Mouse (Mus musculus): ENCODE results near the gene Gpr62.
"Not testable (repeated sequence)": the region's sequence is repeated elsewhere in the genome, so short reads cannot be mapped to it uniquely, and the experiment has no call there.

Gpr62 gene

DNA sequence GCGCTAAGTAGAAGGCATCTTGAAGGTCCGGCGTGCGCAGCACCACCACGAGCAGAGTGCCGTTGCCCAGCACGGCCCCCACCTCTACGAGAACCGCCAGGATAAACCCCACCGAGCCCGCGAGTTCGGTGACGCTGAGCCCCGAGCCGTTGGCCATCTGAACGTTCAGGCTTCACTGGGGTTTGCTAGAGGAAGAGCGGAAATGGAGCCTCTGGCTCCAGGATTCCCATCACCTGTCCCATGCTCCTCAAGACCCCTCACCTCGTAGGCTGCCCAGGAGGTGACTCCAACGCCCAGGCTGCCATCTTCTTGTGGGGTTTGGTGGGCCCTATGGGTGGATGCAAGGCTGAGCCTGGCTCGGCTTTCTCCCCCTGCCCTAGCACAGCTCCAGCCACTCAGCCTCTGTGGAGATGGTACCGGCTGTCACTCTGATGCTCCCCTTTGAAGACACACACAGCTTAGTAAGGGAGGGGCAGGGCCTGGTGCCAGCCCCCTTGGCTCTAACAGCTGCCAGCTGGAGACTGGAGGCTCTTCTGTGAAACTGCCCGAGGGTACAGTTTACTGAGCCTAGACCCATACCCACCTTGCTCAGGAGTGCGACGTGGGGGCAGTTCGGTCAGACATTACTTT, at the start of gene Gpr62:
TSS of gene Gpr62 (minus strand) at position 368 of the 630 bp plus-strand sequence.
- DNase-seq (ENCODE audit: low spot score) = no peak

DNA sequence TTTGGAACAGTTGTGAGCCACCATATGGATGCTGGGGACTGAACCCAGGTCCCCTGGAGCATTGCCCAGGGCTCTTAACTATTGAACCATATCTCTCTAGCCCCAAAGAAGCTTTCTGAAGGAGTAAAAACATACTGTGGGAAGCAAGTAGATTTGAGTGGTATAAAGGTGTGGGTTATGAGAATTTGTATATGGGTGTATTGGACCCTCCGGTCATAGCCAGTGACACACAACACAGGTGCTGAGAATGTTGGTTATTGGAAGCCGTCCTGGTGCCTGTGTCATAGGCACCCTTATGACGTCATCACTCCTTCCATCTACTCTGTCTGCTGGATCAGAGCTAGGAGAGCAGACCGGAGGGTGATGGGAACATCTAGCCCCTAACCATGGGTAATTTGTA, 48.5 kb upstream of the Gpr62 start, which contains the start of gene Iqcf5:
TSS of gene Iqcf5 (plus strand) at position 301 of the 400 bp plus-strand sequence.
- DNase-seq (ENCODE audit: low spot score) = no peak

DNA sequence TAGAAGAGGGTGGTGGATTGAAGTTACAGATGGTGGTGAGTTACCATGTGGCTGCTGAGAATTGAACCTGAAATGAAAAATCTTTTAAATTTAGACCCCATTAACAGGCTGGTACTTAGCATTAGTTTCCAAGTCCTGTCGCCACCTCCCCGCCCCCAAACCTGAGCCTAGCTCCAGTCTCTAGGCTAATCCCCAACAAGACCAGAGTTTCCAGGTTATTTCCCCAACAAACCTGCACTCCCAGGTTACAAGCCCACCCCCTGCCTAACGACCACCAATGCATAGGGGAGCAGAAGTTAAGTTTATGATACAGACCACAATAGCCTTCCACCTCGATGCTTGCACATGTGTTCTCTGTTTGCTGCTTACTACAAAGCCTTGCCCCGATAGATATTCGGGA, 47.8 kb upstream of the Gpr62 start:
- DNase-seq (ENCODE audit: low spot score) = no peak

DNA sequence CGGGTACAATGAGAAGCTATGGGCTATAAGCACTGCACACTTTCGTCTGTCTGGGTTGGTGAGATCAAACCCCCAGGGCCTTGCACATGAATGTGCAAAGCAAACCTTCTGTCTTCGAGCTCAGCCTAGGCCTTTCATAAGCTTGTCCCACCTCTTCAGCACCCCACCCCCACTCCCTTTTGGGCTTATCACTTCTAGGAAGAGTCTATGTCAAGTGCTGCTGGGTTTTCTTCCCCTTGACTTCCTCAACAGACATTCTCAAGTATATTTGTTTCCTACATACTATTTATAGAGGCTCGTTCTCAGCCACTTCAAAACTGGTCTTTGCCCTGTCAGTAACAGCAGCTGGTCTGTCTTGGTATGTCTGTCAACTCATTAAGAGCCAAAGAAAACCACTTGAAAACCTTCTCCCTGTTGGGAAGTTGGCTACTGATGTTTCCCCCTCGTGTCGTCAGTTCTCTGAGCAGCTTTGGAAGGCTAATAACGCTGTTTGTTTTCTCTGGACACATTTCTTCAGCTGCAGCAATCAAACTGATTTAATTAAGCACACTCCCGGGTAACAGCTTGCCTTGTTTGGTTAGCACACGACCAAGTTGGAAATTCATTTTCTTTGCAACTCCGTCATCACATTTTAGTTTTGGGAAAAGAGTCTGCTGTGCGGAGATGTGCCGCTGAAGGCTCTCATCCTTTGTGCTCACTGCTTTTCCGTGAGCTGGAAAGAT, 47.2 kb upstream of the Gpr62 start:
- DNase-seq (ENCODE audit: low spot score) = no peak

DNA sequence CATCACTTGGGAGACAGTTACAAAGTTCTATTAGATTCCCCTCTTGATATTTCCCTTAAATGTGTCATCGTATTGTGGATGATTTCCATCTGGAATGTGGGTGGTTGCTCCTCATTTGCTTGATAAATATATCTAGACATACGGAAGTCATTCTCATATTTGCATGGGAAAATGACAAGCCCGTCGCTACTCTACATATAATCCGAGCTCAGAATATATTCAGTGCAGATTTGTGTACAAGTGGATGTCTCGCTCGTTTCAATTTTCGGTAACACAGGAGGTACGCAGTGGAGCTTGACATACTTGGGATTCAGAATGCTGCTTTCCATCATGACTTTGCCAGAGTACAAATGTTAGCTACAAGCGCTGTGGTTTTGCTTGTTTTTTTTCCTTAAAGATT, 43.6 kb upstream of the Gpr62 start:
- DNase-seq (ENCODE audit: low spot score) = no peak

DNA sequence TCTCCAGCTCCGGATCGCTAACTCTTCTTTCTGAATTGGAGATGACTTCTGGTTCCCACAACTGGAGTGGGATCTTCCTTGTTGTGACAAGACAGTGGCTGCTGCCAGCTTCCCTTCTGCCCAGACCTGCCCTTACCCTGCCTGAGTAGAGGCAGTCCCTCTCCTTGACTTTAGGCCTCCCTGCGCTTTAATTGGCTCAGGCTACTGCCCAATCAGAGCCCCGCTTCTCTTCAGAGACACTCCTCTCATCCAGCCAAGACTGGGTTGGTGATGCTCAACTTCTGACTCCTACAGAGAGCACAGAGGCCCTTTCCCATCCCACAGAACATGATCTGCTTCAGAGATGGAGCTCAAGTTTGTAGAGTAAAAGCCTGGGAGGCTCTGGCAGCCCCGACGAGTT, 38.5 kb upstream of the Gpr62 start:
- no peak for DNase-seq (ENCODE audit: low spot score)

DNA sequence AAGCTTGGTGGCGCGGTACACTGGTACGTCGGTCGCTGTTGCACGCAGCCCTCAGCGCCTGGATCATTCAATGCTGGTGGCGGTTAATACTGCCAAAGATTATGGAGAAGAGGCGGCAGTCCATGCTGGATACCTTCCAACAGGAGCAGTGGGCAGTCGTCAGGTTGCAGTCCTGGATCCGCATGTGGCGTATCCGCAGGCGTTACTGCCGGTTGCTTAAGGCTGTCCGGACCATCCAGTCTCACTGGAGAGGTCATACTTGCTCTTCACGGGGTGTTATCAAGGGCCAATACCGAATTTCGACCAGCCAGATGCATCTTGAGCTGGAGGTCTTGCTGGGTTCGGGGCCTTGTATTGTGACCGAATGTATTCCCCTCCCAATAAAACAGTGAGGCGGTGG, 36.1 kb upstream of the Gpr62 start:
- DNase-seq (ENCODE audit: low spot score) = no peak

DNA sequence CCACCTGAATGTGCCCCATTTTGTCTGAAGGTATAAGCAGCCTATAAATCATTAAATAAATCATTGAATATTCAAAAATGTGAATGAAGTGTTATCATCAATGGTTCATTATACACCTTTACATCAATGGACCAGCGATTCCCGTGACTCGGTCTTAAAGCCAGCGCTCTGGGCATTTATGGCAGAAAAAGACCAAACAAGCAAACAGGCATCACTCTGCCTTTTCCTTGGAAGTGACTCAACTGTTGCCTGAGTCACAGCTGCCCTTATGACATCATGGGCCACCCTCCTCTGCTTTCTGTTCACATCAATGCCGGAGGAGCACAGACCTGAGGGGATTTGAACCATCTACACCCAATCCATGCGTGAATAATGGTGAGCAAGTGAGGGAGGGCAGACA, 33.9 kb upstream of the Gpr62 start, which contains the start of gene Iqcf1:
TSS of gene Iqcf1 (plus strand) at position 301 of the 400 bp plus-strand sequence.
- DNase-seq (ENCODE audit: low spot score) = no peak

DNA sequence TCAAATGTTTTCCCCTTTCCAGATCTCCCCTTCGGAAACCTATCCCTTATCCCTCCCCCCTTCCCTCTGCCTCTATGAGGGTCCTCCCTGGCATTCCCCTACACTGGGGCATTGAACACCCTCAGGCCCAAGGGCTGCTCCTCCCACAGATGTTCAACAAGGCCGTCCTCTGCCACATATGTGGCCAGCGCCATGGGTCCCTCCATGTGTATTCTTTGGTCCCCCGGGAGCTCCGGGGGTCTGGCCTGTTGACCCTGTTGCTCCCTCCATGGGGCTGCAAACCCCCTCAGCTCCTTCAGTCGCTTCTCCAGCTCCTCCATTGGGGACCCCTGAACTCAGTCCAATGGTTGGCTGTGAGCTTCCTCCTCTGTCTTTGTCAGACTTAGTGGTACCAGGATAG, 21.9 kb upstream of the Gpr62 start:
- not testable (repeated sequence) for DNase-seq (ENCODE audit: low spot score)

DNA sequence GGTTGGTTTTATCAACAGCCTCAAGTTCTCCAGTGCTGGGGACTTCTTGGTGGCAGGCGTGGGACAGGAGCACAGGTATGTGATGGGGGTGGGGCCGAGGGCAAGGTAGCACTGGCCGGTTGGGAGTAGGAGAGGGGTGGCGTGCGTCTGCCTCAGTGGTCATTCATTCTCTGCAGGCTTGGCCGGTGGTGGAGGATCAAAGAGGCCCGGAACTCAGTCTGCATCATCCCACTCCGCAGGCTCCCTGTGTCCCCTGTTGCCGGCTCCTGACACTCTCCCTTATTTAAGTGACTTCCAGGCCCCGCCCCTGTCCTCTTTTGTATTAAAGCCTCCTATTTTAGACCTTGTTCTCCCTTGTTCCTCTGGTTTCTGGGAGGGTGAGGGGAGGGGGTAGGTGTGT, 19.3 kb upstream of the Gpr62 start:
- DNase-seq (ENCODE audit: low spot score) = no peak

DNA sequence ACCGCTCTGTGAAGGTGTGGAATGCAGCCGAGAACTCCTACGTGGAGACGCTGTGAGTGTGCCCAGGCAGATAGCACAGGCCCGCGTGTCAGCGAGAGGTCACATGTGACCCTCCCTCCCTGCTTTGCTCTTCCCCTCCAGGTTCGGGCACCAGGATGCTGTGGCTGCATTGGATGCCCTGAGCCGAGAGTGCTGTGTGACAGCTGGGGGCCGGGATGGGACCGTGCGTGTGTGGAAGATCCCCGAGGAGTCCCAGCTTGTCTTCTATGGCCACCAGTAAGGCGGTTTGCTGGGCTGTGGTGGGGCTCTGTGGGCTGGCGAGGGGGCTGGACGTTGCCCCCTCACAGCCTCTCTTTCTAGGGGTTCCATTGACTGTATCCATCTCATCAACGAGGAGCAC, 17.9 kb upstream of the Gpr62 start:
- DNase-seq (ENCODE audit: low spot score) = no peak

DNA sequence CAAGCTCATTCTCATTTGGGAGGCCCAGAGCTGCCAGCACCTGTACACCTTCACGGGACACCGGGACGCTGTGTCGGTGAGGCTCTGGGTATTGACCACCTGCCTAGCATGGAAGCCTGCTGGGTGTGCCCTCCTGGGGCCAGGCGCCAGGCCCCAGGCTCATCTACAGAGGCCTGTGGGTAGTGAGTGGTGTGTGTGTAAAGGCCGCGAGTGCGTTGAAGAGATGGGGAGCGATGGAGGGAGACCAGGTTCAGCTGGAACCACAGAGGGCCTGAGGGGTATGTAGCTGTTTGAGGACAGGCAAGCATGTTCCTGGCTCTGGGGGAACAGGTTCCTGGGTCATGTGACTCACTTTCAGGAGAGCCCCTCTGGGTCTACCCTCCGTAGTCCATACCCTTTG, 17.4 kb upstream of the Gpr62 start:
- DNase-seq (ENCODE audit: low spot score) = no peak

DNA sequence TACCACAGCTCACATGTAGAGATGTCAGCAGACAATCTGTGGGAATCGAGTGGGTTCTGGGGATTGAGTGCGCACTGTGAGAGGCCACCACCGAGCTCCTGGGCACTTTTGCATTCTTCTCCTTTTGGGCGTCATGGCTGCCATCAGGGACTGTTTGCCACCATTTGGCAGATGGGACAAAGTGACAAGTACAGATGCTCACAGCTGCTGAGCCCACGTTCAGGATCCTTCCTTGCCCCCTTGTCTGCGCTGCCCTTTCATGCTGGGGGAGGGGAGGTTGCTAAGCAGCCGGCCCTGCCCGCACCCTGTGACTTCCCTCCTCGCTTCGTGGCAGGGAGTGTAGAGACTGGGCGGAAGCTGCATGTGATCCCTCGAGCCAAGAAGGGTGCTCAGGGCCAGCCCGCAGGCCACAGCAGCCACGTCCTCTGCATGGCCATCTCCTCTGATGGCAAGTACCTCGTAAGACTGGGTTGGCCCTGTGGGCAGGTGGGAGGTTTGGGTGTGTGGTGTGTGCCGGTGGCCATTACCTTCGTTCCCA, 16.9 kb upstream of the Gpr62 start:
- DNase-seq (ENCODE audit: low spot score) = no peak

DNA sequence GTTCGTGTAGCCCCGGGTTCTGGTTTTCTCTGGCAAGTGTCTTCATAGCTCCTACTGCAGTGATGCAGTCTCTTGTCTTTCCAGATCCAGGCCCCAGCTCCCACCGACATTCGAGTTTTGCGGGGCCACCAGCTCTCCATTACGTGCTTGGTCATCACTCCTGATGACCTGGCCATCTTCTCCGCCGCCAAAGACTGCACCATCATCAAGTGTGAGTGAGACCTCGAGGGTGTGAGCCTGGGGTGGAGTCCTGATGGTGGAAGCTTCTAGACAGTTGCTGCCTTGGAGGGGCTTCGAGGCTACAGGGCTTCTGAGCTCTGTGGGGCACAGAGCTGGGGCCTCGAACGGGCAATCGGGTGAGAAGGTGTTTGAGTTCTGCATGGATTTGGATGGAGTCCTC, 15.9 kb upstream of the Gpr62 start:
- no peak for DNase-seq (ENCODE audit: low spot score)

DNA sequence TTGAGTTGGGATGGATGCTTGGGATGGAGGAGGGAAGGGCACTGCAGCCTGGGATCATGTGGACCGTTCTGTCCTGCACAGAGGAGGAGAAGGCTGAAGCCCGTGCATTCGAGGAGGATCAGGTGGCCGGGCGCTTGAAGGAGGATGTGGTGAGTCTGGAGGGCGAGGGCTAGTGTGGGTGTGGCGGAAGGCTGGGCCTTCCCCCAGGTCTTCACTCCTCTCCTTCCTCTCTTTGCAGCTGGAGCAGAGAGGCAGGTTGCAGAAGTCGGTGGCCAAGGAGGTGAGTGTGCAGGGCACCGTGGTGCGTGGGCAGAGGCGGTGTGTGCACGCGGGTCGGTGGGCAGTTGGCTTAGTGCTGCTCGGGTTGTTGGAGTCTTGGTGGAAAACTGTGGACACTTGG, 15.3 kb upstream of the Gpr62 start:
- no peak for DNase-seq (ENCODE audit: low spot score)

DNA sequence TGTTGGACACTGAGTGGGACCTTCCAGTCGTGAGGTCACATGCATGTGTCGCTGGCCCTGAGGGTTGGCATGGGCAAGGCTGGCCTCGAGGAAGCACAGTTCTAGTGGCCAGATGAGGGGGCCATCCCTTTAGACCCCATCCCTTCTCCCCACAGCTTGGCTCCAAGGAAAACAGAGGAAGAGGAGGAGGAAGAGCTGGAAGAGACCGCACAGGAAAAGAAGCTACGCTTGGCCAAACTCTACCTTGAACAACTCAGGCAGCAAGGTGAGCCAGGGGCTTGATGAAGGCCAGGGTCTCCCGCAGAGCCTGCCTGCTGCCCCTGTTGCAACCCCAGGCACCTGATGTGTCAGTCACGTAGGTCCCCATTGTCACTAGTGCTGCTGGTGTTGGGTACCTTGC, 14.8 kb upstream of the Gpr62 start:
- no peak for DNase-seq (ENCODE audit: low spot score)

DNA sequence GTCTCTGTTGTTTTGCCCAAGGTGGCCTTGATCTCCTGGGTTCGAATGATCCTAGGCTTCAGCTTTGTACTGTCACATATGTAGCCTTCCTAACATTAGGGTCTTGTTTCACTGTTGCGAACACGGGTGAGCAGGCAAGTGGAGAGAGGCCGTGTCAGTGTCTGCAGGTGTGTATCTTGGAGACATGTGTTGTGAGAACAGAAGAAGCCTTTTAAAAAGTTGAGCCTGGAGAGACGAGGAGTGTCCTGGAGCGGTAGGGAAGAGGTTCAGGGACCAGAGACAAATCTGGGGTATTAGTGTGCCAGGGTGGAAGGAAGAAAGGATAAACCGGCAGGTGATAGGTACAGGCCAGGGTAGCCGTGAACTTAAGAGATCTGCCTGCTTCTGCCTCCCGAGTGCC, 12.4 kb upstream of the Gpr62 start:
- DNase-seq (ENCODE audit: low spot score) = no peak

DNA sequence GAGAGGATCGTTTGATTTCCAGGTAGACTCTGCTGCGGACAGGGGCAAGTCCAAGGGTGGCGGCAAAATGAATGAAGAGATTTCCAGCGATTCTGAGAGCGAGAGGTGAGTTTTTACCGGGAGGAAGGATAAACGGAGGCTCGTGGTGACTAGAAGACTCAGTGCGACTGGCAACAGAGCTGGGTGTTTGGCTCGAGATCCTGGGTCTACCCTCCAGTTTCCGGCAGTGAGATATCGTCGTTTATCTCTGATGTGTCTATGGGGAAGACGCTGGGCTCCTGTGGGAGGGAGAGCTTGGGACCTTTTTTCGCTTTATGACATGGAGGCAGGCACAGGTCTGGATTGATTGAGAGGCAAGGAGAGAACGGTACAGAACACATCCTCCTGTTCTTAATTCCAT, 11.9 kb upstream of the Gpr62 start:
- no peak for DNase-seq (ENCODE audit: low spot score)

DNA sequence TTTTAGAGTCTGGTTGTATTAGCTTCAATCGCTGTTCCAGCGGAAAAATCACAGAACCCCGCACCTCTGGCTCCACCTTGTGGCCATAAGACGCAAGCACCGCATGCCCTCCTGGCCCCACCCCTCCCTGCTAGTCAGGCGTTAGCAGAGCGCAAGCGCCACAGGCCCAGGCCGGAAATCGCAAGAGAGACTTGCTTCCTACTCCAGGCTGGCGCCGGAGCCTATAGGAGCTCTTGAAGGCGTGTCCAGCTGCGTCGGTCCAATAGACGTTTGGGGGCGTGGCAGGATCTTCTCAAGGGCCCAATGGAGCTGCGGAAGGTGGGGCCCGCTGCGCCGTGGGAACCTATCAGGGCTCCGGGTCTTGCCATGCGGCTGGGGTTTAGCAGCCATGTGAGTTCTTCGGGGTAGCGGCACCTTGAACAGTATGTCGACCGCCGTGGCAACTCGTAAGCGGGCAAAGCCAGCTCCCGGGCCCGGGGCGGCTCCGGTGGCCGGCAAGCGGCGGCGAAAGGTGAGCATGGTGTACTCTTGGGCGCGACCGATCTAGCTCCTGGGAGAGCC, 11.3 kb upstream of the Gpr62 start, which contains the start of gene Parp3:
TSS of gene Parp3 (minus strand) at position 26 of the 561 bp plus-strand sequence.
- DNase-seq (ENCODE audit: low spot score) = peak; percentile 99

DNA sequence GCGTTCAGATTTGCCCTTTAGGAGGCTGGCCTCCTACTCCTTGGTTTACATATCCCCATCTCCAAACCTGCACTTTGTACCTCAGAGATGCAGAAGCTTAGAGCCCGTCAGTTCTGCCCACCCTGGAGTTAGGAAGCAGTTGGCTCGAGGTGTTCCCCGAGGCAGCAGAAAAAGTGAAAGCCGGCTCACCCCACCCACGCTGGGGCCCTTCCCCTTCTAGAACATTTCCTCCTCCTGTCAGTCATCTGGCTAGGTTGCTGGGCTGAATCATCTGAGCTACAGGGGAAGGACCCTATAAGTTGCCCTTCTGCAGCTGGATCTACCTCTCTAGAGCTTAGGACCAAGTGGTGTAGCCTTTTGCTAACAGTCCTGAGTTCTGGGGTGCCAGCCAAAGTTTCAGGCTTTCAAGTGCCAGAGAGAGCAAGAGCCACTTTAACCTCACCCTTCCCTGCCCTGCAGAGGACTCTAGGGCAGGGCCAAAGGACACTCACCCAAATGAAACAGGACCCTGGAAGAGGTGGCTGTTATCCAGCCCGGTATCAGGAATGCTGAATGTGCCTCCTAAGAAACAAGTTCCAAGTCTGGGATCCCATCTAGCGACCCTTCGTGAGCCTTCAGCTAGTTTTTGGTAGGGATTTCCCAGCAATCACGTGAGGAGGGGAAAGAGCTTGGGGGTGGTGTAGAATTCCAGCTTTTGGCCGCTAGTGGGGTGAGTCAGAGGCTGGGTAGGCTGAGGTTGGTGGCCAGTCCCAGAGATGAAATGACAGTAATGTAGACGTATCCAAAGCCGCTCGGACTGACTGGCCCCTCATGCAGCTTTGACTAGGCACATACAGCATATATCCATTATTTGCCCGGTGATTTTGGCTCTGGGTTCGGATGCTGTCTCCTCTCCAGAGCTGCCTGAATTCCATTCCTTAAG, 10.5 kb upstream of the Gpr62 start:
- DNase-seq (ENCODE audit: low spot score) = no peak

DNA sequence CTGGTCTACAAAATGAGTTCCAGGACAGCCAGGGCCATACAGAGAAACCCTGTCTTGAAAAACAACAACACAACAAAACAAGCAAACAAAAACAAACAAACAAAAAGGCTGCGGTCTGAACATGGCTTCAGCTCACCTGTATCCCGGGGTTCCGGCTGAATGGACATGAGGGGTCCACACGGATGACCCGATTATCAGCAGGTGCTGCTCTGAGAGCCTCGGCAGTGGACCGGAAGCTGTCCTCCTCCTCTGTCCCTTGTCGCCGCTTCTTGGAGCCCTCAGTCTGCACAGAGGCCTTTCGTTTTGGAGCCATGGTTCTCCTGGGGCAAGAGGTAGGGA, 9.9 kb upstream of the Gpr62 start, which contains the start of gene Rrp9:
TSS of gene Rrp9 (plus strand) at position 301 of the 339 bp plus-strand sequence.
- no peak for DNase-seq (ENCODE audit: low spot score)

DNA sequence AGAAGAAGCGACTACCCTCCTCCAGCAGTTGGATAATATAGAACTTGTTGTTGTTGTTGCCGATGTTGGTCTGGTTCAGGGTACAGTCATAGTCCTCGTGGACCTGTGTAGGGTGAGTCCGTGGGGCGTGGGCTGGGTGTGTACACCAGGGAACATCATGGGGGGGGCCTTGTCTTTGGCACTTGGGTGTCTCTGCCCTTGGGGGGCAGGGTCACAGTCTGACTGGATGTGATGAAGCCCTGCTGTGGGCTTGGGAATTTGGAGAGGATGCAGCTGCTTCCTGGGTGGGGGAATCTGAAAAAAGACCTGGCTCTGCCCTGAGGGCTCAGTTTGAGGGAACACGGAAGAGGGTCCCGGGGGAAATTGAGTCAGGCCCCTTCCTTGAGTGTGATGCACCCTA, 9.3 kb upstream of the Gpr62 start:
- no peak for DNase-seq (ENCODE audit: low spot score)
